Mouse (Mus musculus) stomach, embryonic 14.5 days (tissue): ENCODE results near the gene Rasgef1a. TPM values are rescaled to one million over a fixed set of nuclear protein-coding genes. Genes with fewer than 3 reads are reported as not detected.

Experiments used
- ATAC-seq: fragments of 200-750 bp; cut with Nextera tagmentation; 2 replicates; pipeline ENCODE4 v1.8.0; 2017; ENCODE audit warnings: low read depth, moderate TSS enrichment; ENCODE audit not compliant: insufficient number of reproducible peaks, insufficient read depth, low FRiP score
- H3K27ac ChIP-seq: fragments of 300-500 bp; sonication (generic); 2 replicates; pipeline ENCODE4 v1.5.1; 2014; ENCODE audit warnings: mild to moderate bottlenecking, low read length, moderate library complexity, mixed read lengths
- H3K27me3 ChIP-seq: fragments of 300-500 bp; sonication (generic); 2 replicates; pipeline ENCODE4 v1.6.1; 2014; ENCODE audit warnings: low read length, control low read depth, mixed read lengths; ENCODE audit not compliant: control insufficient read depth, insufficient read depth
- H3K36me3 ChIP-seq: fragments of 300-500 bp; sonication (generic); 2 replicates; pipeline ENCODE4 v1.6.1; 2014; ENCODE audit warnings: mild to moderate bottlenecking, control low read depth, low read length, moderate library complexity, mixed read lengths; ENCODE audit not compliant: control insufficient read depth, insufficient read depth
- H3K4me1 ChIP-seq: fragments of 300-500 bp; sonication (generic); 2 replicates; pipeline ENCODE4 v1.6.1; 2014; ENCODE audit warnings: low read length, control low read depth, mixed read lengths; ENCODE audit not compliant: control insufficient read depth, insufficient read depth
- H3K4me2 ChIP-seq: fragments of 300-500 bp; sonication (generic); replicated peaks from 2 replicates; pipeline ENCODE4 v1.6.1; 2014; ENCODE audit warnings: low read depth, low read length, control low read depth
- H3K4me3 ChIP-seq: fragments of 300-500 bp; sonication (generic); 2 replicates; pipeline ENCODE4 v1.5.1; 2014; ENCODE audit warnings: low read depth, low read length, control low read depth
- H3K9ac ChIP-seq: fragments of 300-500 bp; sonication (generic); replicated peaks from 2 replicates; pipeline ENCODE4 v1.6.1; 2014; ENCODE audit warnings: low read depth, mild to moderate bottlenecking, control low read depth, low read length, moderate library complexity, mixed read lengths
- H3K9me3 ChIP-seq: fragments of 300-500 bp; sonication (generic); 2 replicates; pipeline ENCODE4 v1.6.1; 2016; ENCODE audit warnings: low read depth, low read length, control low read depth; ENCODE audit not compliant: control insufficient read depth
- WGBS: fragments of 180-500 bp; shearing (Covaris S2); extraction: QIAGEN DNeasy Blood & Tissue Kit; methylation state at CpG from one replicate; pipeline ENCODE4 v1.1.7; 2014; 5-methylcytosine and 5-hydroxymethylcytosine counted together
- polyA plus RNA-seq: library from polyadenylated mRNA; unstranded; fragments of >200 nt; fragmentation: Nextera tagmentation; extraction: Ambion mirVana; gene quantifications from 2 replicates; pipeline ENCODE4 v1.2.1, GENCODE M21; 2014

Rasgef1a gene
- polyA plus RNA-seq, 1 experiment from 2014 or later: 0.14 TPM

DNA sequence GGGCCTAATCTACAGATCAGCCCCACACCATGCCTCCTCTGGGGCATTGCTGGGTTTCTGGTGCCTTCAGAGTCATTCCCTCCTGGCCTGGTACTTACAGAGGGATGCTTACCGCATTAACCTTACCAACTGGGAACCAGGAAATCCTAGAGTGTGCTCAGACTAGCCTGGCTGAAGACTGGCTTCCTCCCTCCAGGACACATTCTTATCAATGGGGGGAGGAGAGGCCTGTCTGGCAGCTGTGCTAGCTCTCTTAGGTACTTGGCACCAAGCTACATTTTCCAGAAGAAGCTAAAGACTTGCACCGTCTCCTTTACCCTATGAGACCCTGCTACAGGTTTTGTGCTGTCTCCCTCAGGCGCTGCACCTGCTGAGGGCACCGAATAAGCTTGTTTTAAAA lies 40.2 kb downstream of the Rasgef1a start:
- Histone ChIP-seq H3K27ac (no peak overlapping the region), H3K4me1 (no peaks in the 10 kb centered on the region), H3K4me2 (no peak overlapping the region), H3K27me3 (no peaks in the 10 kb centered on the region), H3K9ac (no peak overlapping the region), H3K4me3 (no peak overlapping the region), H3K36me3 (no peaks in the 10 kb centered on the region), H3K9me3 (no peaks in the 10 kb centered on the region)
- WGBS: 69% methylated on average over 4 of the region's 4 CpGs
- no peak for ATAC-seq

DNA sequence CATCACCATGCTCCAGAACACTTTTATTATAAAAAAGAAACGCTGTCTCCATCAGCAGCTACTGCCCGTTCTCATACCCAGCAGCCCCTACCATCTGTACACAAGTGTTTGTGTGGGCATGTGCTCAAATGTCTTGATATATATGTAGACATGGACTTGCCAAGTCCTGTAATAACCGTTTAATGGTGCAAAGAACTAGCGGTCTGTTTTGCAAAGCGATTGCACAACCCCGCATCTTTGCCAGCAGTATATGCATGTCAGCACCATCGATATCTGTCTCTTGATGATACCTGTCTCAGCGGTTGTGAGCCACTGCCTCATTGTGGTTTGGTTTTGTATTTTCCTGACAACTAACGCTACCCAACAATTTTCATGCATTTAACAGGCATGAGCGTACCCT lies 44.0 kb downstream of the Rasgef1a start:
- no peak for ATAC-seq
- Histone ChIP-seq H3K4me3 (no peak overlapping the region), H3K9me3 (no peaks in the 10 kb centered on the region), H3K4me1 (no peaks in the 10 kb centered on the region), H3K27ac (no peak overlapping the region), H3K36me3 (no peaks in the 10 kb centered on the region), H3K4me2 (no peak overlapping the region), H3K9ac (no peak overlapping the region), H3K27me3 (no peaks in the 10 kb centered on the region)
- WGBS: 92% methylated on average over 10 of the region's 10 CpGs

DNA sequence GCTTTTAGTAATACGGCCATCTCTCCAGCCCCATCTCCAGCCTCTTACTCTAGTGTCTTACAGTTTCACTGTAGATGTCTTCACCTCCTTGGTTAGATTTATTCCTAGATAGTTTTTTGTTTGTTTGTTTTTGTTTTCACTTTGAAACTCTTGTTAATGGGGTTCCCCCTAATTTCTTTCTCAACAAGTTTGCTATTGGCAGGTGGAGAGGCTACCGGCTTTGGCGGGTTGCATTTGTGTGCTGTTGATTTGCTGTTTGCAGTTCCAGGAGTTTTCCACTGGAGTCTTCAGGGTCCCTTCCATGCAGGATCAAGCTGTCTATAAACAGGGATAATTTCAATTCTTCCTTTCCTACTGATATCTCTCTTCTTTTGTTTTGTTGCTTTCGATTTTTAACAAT lies 50.0 kb downstream of the Rasgef1a start:
- no peak overlapping the region for H3K4me3 ChIP-seq
- WGBS: 87% methylated on average over 4 of the region's 4 CpGs
- H3K9me3 ChIP-seq: no peaks in the 10 kb centered on the region
- H3K9ac ChIP-seq: no peak overlapping the region
- no peaks in the 10 kb centered on the region for H3K36me3 ChIP-seq
- no peak overlapping the region for H3K4me2 ChIP-seq
- H3K27ac ChIP-seq: no peak overlapping the region
- H3K4me1 ChIP-seq: peaks cover 8% of the 10 kb centered on the region
- no peak for ATAC-seq
- H3K27me3 ChIP-seq: no peaks in the 10 kb centered on the region

DNA sequence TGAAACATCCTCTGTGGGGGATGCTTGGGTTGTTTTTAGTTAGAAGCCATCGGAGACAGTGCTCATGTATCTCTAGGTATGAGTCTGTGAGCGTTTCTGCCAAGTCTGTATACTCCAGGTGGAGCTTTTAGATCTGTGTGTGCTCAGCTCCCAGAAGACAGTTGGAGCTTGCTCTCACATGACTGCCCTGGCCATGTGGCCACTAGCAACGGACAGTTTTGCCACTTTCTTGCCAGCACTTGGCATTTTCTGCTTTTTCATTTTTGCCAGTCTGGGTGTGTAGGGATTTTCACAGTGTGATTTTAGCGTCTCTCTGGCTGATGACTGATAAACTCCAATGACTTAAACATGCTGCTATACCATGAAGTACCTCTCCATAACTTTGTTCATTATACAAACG lies 52.0 kb downstream of the Rasgef1a start:
- Histone ChIP-seq H3K9me3 (no peaks in the 10 kb centered on the region), H3K9ac (no peak overlapping the region), H3K4me2 (no peak overlapping the region), H3K36me3 (no peaks in the 10 kb centered on the region), H3K27ac (no peak overlapping the region), H3K4me3 (no peak overlapping the region), H3K4me1 (peaks cover 13% of the 10 kb centered on the region), H3K27me3 (0 out of 2 replicates have a peak, but pooled peaks cover 2% of the 10 kb centered on the region)
- 71% methylated on average over 5 of the region's 5 CpGs for WGBS
- no peak for ATAC-seq

DNA sequence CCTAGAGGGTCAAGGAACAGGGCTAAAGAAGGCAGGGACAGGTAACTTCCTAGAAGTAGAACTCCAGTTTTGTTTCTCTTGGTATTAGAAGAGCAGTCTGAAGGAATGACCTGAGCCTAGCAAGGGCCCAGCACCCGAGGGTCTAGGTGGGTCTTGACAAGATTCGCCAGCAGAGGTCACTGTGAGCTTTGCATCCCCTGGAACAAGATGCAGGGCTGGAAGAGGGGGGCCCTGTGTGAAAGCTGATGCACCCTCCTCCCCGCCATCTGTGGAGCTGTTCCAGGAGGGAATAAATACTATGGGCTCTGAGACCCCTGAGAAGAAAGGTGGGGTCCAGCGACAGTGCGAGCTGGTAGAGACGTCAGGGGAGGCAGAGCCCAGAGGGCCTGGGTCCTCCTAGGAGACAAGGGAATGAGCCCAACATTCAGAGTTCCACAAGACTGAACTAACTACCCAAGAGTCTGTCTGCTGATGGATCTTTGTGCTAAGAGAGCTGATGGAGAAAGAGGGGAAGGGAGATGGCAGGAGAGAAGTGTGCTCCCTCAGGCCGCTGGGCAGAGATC lies 53.8 kb downstream of the Rasgef1a start:
- no peak for ATAC-seq
- Histone ChIP-seq H3K4me1 (peaks cover 13% of the 10 kb centered on the region), H3K27me3 (0 out of 2 replicates have a peak, but pooled peaks cover 2% of the 10 kb centered on the region), H3K9me3 (no peaks in the 10 kb centered on the region), H3K36me3 (no peaks in the 10 kb centered on the region), H3K27ac (no peak overlapping the region), H3K4me3 (no peak overlapping the region), H3K9ac (no peak overlapping the region), H3K4me2 (no peak overlapping the region)
- 9% methylated on average over 7 of the region's 7 CpGs for WGBS

DNA sequence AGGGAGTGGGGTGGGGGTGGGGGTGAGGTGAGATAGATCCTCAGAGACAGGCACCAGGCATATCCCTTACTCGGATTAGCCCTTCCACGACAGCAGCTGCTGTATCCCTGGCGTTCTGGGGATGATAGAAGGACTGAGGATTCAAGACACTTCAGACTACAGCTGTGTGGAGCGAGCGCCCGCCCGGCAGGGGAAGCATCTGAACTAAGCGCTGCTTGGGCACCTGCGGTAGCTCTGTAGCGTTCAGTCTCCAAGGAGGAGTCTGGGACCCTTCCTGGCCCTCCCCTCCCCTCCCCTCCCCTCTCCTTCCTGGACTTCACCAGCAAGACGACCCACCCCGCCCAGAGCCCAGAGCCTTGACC lies 54.6 kb downstream of the Rasgef1a start:
- Histone ChIP-seq H3K27me3 (0 out of 2 replicates have a peak, but pooled peaks cover 2% of the 10 kb centered on the region), H3K4me2 (peak overlapping the region; percentile 91), H3K27ac (no peak overlapping the region), H3K36me3 (no peaks in the 10 kb centered on the region), H3K9me3 (no peaks in the 10 kb centered on the region), H3K9ac (no peak overlapping the region), H3K4me3 (peak overlapping the region; percentile 35), H3K4me1 (peaks cover 13% of the 10 kb centered on the region)
- peak; percentile 6; the same call in 1 of the 2 replicates for ATAC-seq
- 0% methylated on average over 11 of the region's 12 CpGs for WGBS

DNA sequence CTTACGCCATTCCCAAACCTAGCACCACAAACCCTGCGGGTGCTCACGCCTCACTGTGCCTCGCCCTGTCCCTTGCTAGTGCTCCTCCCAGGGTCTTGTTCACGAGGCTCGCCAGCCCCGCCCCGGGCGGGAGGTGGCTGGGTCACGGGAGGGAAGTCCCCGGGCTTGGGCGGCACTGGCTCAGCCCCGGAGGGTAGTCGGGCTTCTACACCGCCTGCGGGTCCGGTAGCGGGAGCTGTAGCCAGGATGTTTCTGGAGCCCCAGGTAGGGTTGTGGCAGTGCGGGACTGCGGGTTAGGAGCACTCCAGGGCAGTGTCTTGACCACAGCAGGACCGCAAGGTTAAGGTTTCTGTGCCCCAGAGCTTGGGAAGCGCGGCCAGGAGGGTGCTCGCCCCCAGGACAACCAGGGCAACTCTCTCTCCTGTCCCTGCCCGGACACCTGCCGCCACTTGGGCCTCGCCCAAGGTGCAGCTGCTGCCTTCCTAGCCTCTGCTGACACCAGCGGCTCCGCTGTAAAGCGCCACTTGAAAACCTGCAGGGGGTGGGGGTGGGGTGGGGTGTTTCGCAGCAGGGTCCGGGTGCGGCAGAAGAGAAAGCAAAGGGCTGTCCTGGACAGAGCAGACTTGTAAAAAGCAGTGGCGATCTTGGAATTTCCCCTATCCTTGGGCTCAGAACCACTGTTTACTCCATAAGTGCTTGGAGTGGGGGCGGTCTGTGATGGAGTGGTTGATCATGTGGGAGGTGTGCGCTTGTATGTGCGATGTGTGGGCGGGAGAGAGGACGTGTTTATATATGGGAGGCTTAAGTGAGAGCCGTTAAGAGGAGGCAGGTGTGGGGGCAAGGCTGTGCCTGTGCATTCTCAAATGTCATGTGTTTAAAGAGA lies 55.2 kb downstream of the Rasgef1a start:
- Histone ChIP-seq H3K4me2 (peak overlapping the region; percentile 91), H3K4me1 (peaks cover 13% of the 10 kb centered on the region), H3K9me3 (no peaks in the 10 kb centered on the region), H3K27me3 (0 out of 2 replicates have a peak, but pooled peaks cover 2% of the 10 kb centered on the region), H3K27ac (no peak overlapping the region), H3K9ac (no peak overlapping the region), H3K4me3 (peak overlapping the region; percentile 35), H3K36me3 (no peaks in the 10 kb centered on the region)
- WGBS: under 1% methylated on average over 40 of the region's 40 CpGs
- ATAC-seq: peak; percentile 57

DNA sequence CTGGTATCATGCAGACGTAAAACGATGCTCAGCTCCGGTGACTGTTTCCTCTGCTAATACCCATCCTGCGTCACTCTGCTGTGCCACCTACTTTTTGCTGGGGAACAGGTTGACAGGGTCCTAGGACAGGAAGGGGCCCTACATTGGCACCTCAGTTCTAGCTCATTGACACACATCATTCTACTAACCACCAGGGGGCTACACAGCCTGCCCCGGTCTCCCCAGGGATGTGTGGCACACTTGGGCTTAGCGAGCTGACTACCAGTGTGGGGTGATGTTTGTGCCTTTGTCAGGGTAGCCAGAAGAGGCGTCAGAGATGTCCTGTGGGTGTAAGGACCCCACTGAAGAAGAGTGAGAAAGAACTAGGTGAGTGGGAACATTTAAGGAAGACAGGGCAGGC lies 56.5 kb downstream of the Rasgef1a start:
- WGBS: 68% methylated on average over 7 of the region's 7 CpGs
- no peak overlapping the region for H3K27ac ChIP-seq
- no peaks in the 10 kb centered on the region for H3K36me3 ChIP-seq
- H3K9ac ChIP-seq: no peak overlapping the region
- no peak for ATAC-seq
- no peak overlapping the region for H3K4me2 ChIP-seq
- no peak overlapping the region for H3K4me3 ChIP-seq
- peaks cover 13% of the 10 kb centered on the region for H3K4me1 ChIP-seq
- H3K27me3 ChIP-seq: 0 out of 2 replicates have a peak, but pooled peaks cover 2% of the 10 kb centered on the region
- no peaks in the 10 kb centered on the region for H3K9me3 ChIP-seq
